In the genomic region with DNA sequence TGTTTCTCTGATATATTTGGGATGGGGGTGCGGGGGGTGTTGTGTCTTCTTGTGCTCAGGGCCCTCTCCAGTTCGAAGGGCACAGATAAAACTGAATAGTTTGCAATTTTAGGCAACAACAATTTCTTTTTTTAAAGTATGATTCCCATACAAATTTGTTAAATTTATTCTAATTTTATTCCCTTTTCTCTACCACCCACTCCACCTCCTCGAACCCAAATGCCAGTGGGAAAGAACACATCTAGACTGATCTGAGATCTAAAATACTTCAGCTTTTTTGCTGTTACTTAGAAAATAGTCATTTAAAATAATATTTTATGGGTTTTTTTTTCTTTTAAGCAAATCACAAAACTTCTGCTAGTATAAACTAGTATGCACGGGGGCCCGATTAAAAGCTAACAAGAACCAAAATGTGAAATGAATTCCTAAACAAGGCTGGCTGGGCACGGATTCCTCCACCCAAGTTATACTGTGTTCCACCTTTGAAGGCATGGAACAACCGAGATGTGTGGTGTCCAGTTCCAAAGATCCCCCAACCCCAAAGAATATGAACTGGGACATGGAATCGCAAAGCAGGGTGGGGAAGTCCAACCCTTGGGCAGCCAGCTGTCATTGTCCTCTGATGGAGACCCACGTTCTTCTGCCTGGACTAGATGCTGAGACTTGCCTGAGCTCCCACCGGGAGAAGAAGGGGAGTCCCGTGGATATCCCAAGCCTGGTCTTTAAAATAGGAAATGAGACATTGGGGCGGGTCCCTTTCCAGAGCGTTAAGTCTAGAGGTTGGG, we compare ENCODE assay signal across 11 mouse cellular contexts. TPM values are rescaled to one million over a fixed set of nuclear protein-coding genes. Genes with fewer than 3 reads are reported as not detected.
DNase-seq lines count a peak whose midpoint lies in the region; ATAC-seq and TF ChIP-seq lines count a peak whose summit lies in the region.
"Had no signal": no experiment of that assay in that cellular context is flagged by ENCODE, and none has a peak within 500 bp of the region (broad histone marks: within the 10 kb centered on the region; RNA-seq: fewer than 3 reads in every experiment).

No protein-coding gene starts in this region.

- peak overlapping the region; percentile 48 for H3K4me3 ChIP-seq in heart, embryonic 11.5 days (ENCODE audit: low read depth, low read length)
- H3K4me3 ChIP-seq in heart, adult 2 months, result no peak overlapping the region
- peak overlapping the region; percentile 41; the same call in 1 of the 2 replicates for H3K4me3 ChIP-seq in neural tube, embryonic 12.5 days
- peak overlapping the region; percentile 55 for H3K4me3 ChIP-seq in hindbrain, embryonic 13.5 days
- H3K4me3 ChIP-seq in stomach, embryonic 15.5 days (replicated peaks), result peak overlapping the region; percentile 44

- no peak for TF ChIP-seq EP300 in heart, adult 2 months (IDR thresholded peaks at IDR 0.05; ENCODE audit: insufficient read depth, low read depth, low read length)

- no peak overlapping the region for H3K27ac ChIP-seq in heart, embryonic 11.5 days (ENCODE audit: low read depth, low read length)
- no peak overlapping the region for H3K27ac ChIP-seq in heart, adult 2 months
- no peak overlapping the region for H3K27ac ChIP-seq in neural tube, embryonic 12.5 days
- H3K27ac ChIP-seq in hindbrain, embryonic 13.5 days, result no peak overlapping the region
- H3K27ac ChIP-seq in stomach, embryonic 15.5 days, result no peak overlapping the region

- peaks cover 9% of the 10 kb centered on the region for H3K27me3 ChIP-seq in heart, embryonic 11.5 days (ENCODE audit: control insufficient read depth, insufficient read depth, low read length)
- H3K27me3 ChIP-seq in heart, adult 2 months (ENCODE audit: control insufficient read depth, insufficient read depth, low read length), result peaks cover 4% of the 10 kb centered on the region; the same call in 1 of the 2 replicates
- peaks cover 10% of the 10 kb centered on the region for H3K27me3 ChIP-seq in neural tube, embryonic 12.5 days (replicated peaks)
- H3K27me3 ChIP-seq in hindbrain, embryonic 13.5 days, result peaks cover 22% of the 10 kb centered on the region; the same call in 1 of the 2 replicates
- H3K27me3 ChIP-seq in stomach, embryonic 15.5 days (replicated peaks), result peaks cover 16% of the 10 kb centered on the region

- no peak for TF ChIP-seq CTCF in heart, adult 2 months (IDR thresholded peaks at IDR 0.05)

- H3K9ac ChIP-seq in heart, embryonic 11.5 days (ENCODE audit: low read depth, low read length), result no peak overlapping the region
- H3K9ac ChIP-seq in heart, adult 2 months (ENCODE audit: low read depth, low read length), result no peak overlapping the region
- no peak overlapping the region; the same call in 1 of the 2 replicates for H3K9ac ChIP-seq in neural tube, embryonic 12.5 days
- H3K9ac ChIP-seq in hindbrain, embryonic 13.5 days, result peak overlapping the region; percentile 81
- H3K9ac ChIP-seq in stomach, embryonic 15.5 days, result no peak overlapping the region

- peak overlapping the region; percentile 81 for H3K4me2 ChIP-seq in heart, embryonic 11.5 days
- peak overlapping the region; percentile 80 for H3K4me2 ChIP-seq in neural tube, embryonic 12.5 days (replicated peaks)
- H3K4me2 ChIP-seq in hindbrain, embryonic 13.5 days, result peak overlapping the region; percentile 87
- H3K4me2 ChIP-seq in stomach, embryonic 15.5 days, result peak overlapping the region; percentile 85; the same call in 1 of the 2 replicates

- no peaks in the 10 kb centered on the region for H3K4me1 ChIP-seq in heart, embryonic 11.5 days (ENCODE audit: control insufficient read depth, insufficient read depth, low read length)
- no peaks in the 10 kb centered on the region for H3K4me1 ChIP-seq in heart, adult 2 months (ENCODE audit: control insufficient read depth, insufficient read depth, low read length)
- peaks cover 10% of the 10 kb centered on the region for H3K4me1 ChIP-seq in neural tube, embryonic 12.5 days
- peaks cover 22% of the 10 kb centered on the region for H3K4me1 ChIP-seq in hindbrain, embryonic 13.5 days (replicated peaks)
- H3K4me1 ChIP-seq in stomach, embryonic 15.5 days, result peaks cover 6% of the 10 kb centered on the region

- no peak for TF ChIP-seq POLR2A in heart, adult 2 months (IDR thresholded peaks at IDR 0.05; ENCODE audit: insufficient read depth, low read depth, low read length)

- intact Hi-C loops in heart, adult 2 months (cut with DNase I), result no loop called here

- 54% methylated on average over 13 of the region's 13 CpGs for WGBS in heart, embryonic 11.5 days (ENCODE audit: insufficient replicate concordance)
- 59% methylated on average over 13 of the region's 13 CpGs for WGBS in heart, adult 2 months
- 63% methylated on average over 13 of the region's 13 CpGs for WGBS in neural tube, embryonic 12.5 days
- 64% methylated on average over 13 of the region's 13 CpGs for WGBS in hindbrain, embryonic 13.5 days
- WGBS in stomach, embryonic 15.5 days, result 65% methylated on average over 13 of the region's 13 CpGs

- no peaks in the 10 kb centered on the region for H3K79me2 ChIP-seq in heart, adult 2 months (replicated peaks; ENCODE audit: control insufficient read depth, insufficient read depth, low read length)

- ATAC-seq in heart, embryonic 11.5 days (replicated peaks; ENCODE audit: insufficient number of reproducible peaks, low FRiP score, low TSS enrichment), result no peak
- no peak for ATAC-seq in neural tube, embryonic 12.5 days (ENCODE audit: low FRiP score, low read depth)
- no peak for ATAC-seq in hindbrain, embryonic 13.5 days (ENCODE audit: low FRiP score)
- no peak for ATAC-seq in stomach, embryonic 15.5 days (ENCODE audit: insufficient read depth, low FRiP score, low read depth)

- H3K36me3 ChIP-seq in heart, embryonic 11.5 days (ENCODE audit: control insufficient read depth, insufficient read depth, low read length), result no peaks in the 10 kb centered on the region
- no peaks in the 10 kb centered on the region for H3K36me3 ChIP-seq in heart, adult 2 months (ENCODE audit: control insufficient read depth, insufficient read depth, low read length)
- no peaks in the 10 kb centered on the region for H3K36me3 ChIP-seq in neural tube, embryonic 12.5 days
- H3K36me3 ChIP-seq in hindbrain, embryonic 13.5 days, result no peaks in the 10 kb centered on the region
- no peaks in the 10 kb centered on the region for H3K36me3 ChIP-seq in stomach, embryonic 15.5 days

- no peaks in the 10 kb centered on the region; the same call in 1 of the 2 replicates for H3K9me3 ChIP-seq in heart, embryonic 11.5 days (replicated peaks; ENCODE audit: control insufficient read depth, low read length)
- H3K9me3 ChIP-seq in neural tube, embryonic 12.5 days, result no peaks in the 10 kb centered on the region
- H3K9me3 ChIP-seq in hindbrain, embryonic 13.5 days, result no peaks in the 10 kb centered on the region
- no peaks in the 10 kb centered on the region for H3K9me3 ChIP-seq in stomach, embryonic 15.5 days

- no peak for DNase-seq in heart, adult 2 months
- no peak for DNase-seq in neural tube, embryonic 10.5 days (ENCODE audit: extremely low spot score, low spot score)
- no peak for DNase-seq in urinary bladder, postnatal 4 days (ENCODE audit: low spot score in 2 of 2)
- no peak for DNase-seq in layer of hippocampus, adult 8-10 months (ENCODE audit: low spot score in 2 of 2)
- DNase-seq: adrenal gland, postnatal 25 days; lung, adult 2 months; thymus, postnatal 36 days had no signal

RNA-seq across cellular contexts. Expression of gene Diras2, which starts 1.7 kb away (rescaled TPM):
- 0.77 and 0.99 TPM in 2 replicates for polyA plus RNA-seq in heart, embryonic 11.5 days (2014; fragmentation: Nextera tagmentation; extraction: Ambion mirVana)
- total RNA-seq in heart, adult 2 months (2021), result under 1 TPM; 0.18 to 0.32 TPM
- polyA plus RNA-seq in heart, adult 2 months (2012; rRNA removed), result 0.61 and 0.78 TPM in 2 replicates
- polyA plus RNA-seq in neural tube, embryonic 12.5 days (2016; fragmentation: Nextera tagmentation; extraction: Ambion mirVana), result 0.84 and 1.1 TPM in 2 replicates
- polyA plus RNA-seq in hindbrain, embryonic 13.5 days (2015; fragmentation: Nextera tagmentation; extraction: Ambion mirVana), result 2.5 and 2.9 TPM in 2 replicates
- 0.55 and 0.72 TPM in 2 replicates for polyA plus RNA-seq in stomach, embryonic 15.5 days (2015; fragmentation: Nextera tagmentation; extraction: Ambion mirVana)
- 100 to 1,000 TPM; 159 to 171 (median 164) TPM for total RNA-seq in layer of hippocampus, adult 8-10 months (2022)

RNA-seq across cellular contexts. Expression of gene Syk, which starts 53.6 kb away (rescaled TPM):
- 6.4 and 8.3 TPM in 2 replicates for polyA plus RNA-seq in heart, embryonic 11.5 days (2014; fragmentation: Nextera tagmentation; extraction: Ambion mirVana)
- 10 to 100 TPM; 16.0 to 17.6 TPM for total RNA-seq in heart, adult 2 months (2021)
- polyA plus RNA-seq in heart, adult 2 months (2012; rRNA removed), result 14.0 and 19.7 TPM in 2 replicates
- polyA plus RNA-seq in neural tube, embryonic 12.5 days (2016; fragmentation: Nextera tagmentation; extraction: Ambion mirVana), result 3.0 TPM in 2 replicates
- polyA plus RNA-seq in hindbrain, embryonic 13.5 days (2015; fragmentation: Nextera tagmentation; extraction: Ambion mirVana), result 1.7 and 1.8 TPM in 2 replicates
- polyA plus RNA-seq in stomach, embryonic 15.5 days (2015; fragmentation: Nextera tagmentation; extraction: Ambion mirVana), result 3.7 TPM in 2 replicates
- total RNA-seq in layer of hippocampus, adult 8-10 months (2022), result 1 to 10 TPM; 3.5 to 5.8 (median 4.2) TPM
